Mouse (Mus musculus): ENCODE results near the gene Grap. TPM values are rescaled to one million over a fixed set of nuclear protein-coding genes. Genes with fewer than 3 reads are reported as not detected.
"Not testable (repeated sequence)": the region's sequence is repeated elsewhere in the genome, so short reads cannot be mapped to it uniquely, and the experiment has no call there.

The Grap gene
- total RNA-seq, 2 experiments from 2014 or later: 7.4 to 8.2 TPM

DNA sequence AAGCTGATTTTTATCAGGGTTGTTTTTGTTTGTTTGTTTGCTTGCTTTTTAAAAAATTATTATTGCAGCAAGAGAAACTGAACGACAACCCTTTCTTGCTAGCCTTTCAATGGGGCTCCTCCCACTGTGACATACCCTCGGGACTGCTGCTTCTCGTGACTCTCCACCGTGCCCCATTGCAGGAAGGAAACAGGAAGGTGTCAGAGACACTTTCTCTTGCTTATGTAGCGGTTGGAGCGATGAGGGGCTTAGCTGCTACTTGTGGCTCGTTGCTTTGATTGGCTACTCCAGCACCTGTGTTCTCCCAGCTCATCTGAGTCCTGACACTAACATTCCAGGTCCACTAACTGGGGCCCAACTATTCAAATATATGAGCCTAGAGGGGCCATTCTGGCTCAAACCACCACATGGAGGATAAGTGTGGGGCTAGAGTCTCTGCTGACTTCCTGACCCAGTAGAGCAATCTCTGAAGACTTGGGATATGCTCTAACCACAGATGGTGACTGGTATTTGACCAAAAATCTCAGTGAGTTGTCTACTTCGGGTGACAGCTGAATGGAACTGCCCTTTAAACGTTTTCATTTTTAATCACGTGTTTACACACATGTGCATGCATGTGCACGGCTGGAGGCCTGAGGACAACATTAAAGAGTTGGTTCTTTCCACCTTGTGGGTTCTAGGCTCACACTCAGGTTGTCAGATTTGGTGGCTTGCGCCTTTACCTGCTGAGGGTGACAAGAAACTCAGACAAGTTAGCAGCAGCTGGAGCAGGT lies 14.1 kb upstream of the Grap start:
- DNase-seq (ENCODE audit: low spot score in 2 of 2): no peak

DNA sequence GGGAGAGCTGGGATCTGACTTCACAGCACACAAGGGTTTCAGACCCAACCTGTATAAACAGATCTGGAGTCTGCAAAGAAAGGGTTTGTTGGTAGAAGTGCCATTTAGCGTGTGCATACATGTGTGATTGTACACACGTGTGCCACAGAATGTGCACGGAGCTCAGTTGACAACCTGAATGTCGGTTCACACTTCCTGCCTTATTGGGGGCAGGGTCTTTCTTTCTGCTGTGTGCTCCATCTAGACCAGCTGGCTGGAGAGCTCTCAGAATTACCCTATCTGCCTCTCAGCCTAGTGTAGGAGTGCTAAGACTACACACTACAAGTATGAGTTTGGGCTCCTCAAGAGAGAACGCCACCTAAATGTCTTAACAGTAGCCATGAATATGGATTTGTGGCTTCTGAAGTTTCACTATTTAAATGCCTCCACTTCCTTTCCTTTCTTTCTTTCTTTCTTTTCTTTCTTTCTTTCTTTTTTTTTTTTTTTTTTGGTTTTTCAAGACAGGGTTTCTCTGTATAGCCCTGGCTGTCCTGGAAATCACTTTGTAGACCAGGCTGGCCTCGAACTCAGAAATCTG lies 13.4 kb upstream of the Grap start:
- no peak for DNase-seq (ENCODE audit: low spot score in 2 of 2)

DNA sequence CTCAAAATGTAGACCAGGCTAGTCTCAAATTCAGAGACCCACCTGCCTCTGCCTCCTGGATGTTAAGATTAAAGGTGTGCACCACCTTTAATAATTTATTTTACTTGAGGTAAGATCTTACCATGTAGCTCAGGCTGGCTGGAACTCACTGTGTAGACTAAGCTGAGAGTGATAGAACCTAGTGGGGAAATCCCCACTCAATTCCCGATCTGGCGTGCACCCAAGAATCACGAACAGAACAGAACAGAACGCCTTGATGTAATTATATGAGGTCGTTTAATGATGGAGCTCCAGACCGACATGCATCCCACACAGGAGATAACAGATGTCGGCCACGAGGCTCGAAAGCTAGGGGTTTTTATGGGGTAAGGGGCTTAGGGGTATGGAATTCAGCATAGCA lies 12.5 kb upstream of the Grap start:
- DNase-seq (ENCODE audit: low spot score in 2 of 2): not testable (repeated sequence)

DNA sequence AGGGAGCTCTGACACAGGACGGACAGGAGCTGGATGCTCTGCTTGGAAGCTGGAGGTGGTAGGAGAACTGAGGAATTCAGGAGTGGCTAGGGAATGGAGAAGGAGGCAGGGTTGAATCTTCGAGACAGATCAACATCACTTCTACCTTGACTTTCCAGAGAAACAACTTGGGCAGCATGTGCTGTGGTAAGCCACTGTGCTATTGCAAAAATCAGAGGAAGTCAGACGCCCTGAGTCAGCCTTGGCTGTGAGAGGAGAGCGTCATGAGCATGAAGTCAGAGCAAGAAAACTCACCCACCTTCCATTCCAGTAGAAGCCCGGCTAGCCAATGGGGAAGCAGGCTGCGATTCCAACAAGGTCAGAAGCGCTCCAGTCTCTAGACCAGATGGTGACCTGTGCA lies 11.0 kb upstream of the Grap start:
- no peak for DNase-seq (ENCODE audit: low spot score in 2 of 2)

DNA sequence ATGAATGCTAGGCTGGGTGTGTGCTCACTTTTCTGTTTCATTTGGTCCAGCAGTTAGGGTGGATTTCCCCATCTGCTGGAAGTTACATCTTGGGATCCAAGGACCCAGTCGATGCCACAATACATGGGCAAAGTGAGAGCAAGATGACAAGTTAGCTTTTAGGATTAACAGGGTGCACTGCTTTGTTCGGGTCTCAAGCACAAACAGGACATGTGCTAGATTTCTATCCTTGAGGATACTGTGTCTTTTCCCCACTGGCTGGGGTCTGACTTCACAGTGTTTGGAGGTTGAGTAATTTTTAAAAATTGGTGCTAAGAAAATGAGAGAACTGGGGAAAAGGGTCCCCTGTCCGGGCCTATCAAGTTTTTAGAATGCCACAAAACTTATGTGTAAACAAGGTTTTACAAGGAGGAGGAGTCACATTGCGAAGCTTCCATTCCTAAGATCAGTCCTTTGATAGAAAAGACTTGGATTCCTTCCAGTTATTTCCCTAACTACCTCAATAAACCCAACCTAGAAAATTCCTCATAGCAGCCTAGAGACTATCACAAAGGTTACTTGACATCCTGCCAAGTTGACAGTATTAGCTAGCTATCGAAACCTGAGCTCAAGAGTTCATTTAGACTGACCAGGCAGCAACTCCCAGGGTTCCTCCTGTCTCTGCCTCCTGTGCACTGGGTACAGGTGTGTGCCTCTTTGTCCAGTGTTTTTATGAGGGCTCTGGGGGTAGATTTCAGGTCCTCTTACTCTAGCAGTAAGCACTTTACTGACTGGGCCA lies 9.7 kb upstream of the Grap start:
- no peak for DNase-seq (ENCODE audit: low spot score in 2 of 2)

DNA sequence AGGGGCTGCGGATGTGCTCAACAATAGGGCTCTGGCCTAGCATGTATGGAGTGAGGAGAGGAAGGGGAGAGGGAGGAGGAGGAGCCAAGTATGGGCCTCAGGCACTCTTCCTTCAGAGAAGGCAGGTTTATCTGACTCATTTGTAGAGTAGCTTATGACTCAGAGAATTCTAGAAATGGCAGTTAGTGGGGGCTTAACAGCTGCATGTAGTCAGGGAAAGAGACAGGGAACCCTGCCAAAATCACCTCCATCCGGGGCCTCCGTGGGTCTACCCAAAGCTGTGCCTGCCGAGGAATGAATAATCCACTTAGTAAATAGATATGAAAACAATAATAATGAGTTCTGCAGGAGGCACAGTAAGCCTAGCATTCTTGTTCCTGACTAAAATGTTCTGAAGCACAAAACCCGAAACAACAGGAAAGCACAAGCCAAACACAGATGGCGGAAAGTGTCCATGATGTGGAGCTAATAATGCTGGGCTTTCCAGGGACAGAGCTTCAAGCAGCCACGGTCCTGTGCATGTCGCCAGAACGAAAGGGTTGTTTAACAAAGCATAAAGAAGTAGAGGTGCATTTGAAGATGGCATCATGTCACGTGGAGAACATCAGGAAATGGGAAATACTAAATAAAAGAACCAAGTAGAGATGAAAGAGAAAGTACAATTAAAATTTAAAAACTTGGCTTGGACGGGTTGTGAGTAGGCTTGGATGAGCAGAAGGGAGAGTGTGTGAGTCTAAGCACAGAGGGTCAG lies 8.3 kb upstream of the Grap start:
- DNase-seq (ENCODE audit: low spot score in 2 of 2): no peak

DNA sequence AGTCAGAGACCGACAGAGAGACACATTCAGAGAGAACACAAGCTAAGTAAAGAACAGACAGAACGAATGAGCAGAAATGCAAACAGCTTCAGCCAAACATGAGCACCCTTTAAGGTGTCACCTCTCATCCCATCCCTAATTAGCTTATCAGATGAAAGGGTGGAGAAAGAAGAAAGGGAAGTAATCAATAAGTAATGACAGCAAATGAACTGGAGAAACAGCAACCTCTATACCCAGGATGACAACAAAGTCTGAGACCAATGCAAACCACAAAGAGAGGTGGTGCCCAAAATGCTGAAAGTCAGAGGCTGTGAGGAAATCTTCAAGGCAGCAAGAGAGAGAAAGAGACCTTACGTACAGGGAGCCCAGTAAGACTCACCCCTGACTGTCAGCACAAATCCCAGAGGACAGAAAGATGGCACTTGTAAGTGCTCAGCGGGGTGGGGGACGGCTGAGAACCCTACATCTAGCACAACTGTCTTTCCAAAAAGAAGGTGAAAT lies 7.7 kb upstream of the Grap start:
- no peak for DNase-seq (ENCODE audit: low spot score in 2 of 2)

DNA sequence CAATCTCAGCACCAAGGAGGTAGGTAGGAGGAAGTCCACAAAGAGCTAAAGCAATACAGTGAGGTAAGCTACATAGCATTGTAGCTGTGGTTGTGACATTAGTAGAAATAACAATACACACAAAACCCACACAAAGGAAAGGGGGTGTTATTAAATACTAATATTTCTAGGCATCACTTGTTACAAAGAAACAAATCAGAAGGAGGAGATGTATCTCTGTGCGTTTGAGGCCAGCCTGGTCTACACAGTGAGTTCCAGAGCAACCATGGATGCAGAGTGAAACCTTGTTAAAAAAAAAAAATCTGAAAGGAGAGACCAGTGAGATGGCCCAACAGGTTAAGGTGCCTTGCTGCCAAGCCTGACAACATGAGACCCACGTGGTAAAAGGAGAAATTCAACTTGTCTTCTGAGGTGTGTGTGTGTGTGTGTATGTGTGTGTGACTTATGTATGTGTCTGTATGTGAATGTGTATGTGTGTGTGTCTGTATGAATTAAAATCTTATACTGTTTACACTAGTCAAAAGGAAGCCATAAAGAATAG lies 6.5 kb upstream of the Grap start:
- no peak for DNase-seq (ENCODE audit: low spot score in 2 of 2)

DNA sequence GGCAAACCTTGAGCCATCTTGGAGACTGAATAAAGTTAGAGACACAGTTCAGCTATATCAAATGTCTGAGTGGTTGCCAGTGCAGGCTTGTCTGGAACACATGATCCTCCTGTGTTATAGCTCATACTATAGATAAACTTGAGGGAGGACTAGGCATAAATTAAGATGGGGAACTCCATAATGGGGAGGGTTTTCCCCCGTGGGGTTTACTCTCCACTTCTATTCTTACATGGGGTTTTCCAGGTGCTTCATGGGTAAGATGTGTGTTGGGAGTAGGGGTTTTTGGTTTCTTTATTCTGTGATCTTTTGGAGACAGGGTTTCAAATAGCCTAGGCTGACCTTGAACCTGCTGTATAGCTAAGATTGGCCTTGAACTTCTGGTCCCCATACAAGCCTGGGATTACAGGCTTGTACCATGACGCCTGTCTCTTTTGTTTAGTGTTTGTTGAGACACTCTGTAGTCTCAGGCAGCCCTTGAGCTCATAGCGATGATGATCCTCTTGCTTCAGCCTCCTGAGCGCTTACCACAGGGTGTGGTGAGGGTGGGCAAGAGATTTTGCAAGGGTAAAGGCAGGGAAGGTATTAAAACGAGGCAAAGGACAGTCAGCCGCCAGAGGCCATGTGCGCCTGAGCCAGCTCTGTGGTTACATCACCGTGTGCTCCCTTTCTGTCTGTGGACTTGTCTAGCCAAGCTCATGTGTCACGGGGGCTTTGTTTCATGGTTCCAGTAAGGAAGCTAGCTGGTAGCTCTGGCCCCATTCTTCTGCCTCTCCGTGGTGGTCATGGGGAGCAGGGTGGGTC lies 5.8 kb upstream of the Grap start:
- no peak for DNase-seq (ENCODE audit: low spot score in 2 of 2)

DNA sequence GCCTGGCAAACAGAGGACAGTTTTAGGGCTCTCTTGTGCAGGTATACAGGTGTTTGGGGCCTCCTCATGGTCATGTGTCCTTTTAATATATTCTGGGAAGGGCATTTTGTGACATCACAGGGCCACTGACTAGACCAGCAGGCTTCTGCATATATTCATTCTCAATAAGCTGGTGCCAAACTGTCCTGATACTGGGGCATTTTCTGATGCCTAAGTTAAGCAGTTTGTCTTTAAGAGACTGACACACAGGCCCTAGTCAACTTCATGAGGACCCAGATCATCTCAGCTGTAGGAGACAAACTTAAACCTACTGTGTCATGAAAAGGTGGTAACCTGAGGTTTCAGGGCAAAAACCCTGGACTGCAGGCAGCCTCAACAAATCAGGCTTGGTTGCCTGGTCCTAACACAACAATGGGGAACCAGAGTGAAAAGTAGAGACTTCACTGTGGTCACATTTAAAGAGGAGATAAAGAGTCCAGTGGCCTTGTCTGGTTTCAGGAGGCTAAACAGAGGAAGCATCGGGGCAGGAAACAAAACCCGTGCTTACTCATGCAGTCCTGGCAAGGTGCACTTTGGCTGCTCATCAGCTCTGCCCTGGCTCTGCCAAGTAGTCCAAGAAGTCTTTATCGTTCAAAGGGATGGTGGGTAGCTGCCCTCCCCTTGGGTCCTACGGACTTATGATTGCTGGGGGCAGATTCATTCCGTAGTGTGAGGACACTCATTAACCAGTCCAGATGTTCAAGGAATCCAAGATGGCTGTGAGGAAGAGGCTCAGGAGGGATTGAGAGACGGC lies 4.9 kb upstream of the Grap start:
- no peak for DNase-seq (ENCODE audit: low spot score in 2 of 2)

DNA sequence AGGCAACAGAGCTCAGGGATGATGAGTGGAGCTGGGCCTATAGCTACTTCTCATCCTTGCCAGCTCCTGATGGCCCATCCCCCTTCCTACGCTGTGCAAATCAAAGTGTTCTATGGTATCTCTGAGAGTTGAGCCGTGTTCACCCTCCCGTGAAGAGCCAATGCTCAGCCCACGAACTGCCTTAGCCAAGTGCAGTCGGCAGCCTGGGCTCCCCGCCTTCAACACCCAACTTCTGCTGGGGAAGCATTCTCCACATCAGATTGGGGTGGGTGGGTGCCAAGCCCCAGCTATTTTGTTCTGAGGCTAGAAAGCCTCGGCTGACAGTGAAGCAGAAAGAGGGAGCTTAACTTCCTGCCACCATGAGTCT lies 4.3 kb upstream of the Grap start:
- DNase-seq (ENCODE audit: low spot score in 2 of 2): no peak

DNA sequence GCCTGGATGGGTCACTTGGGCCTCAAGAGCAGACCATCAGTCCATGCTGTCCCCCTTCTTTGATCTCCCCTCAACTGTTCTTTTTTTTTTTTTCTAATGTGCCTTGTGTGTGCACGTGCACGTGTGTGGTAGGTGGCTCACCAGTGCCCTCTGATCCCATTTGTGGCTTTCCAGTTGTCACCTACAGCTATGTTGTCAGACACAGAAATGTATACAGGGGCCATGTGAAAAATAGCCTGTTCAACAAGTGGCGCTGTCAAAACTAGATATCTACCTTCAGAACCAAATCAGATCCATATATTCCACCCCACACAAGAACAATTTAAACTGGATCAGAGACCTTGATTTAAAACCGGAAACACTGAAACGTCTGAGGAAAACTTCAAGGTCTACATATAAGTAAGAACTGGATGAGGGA lies 3.9 kb upstream of the Grap start:
- DNase-seq (ENCODE audit: low spot score in 2 of 2): no peak

DNA sequence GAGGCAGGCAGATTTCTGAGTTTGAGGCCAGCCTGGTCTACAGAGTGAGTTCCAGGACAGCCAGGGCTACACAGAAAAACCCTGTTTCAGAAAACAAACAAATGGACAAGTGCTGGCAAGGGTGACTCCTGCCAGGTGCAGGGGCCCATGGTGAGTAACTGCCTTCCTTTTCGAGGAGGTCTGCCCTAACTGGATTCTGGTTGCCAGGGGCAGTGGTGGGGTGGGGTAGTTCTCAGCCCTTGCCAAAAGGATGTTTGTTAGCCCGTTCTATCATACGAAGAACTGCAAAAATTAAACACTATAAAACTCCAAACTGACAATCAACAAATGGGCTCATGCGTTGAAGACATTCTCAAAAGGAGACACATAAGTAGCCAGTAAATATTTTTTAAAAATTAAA lies 3.4 kb upstream of the Grap start:
- no peak for DNase-seq (ENCODE audit: low spot score in 2 of 2)

DNA sequence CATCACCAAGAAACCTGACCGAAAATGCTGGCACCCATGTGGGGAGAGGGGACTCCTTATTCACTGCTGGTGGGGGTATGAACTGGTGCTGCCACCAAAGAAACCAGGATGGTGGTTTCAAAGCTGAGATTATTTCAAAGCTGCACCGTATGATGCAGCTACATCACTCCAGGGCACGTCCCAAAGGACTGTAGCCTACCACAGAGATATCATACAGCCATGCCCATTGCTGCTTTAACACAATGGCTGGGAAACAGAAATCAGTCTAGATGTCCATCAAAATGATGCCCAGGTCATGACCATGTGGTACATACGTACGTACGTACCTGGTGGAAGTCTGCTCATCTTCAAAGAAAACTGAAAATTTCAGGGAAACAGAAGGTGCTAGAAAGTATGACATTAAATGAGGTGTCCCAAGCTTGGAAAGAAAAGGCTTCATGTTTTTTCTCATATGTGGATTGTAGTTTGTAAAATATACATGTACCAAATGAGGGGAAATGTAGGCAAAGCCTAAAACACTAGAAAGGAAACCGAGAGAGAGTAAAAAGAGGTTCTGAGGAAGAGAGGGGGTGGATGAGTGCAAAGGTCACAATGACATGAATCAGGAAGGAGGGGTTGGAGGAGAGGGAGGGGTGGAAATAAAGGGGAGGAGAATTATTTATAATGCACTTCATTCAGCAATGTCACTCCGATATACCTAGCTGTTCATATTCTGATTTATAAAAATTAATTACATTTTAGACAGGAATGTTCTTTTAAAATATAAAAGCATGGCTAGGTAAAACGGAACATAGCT lies 2.4 kb upstream of the Grap start:
- DNase-seq (ENCODE audit: low spot score in 2 of 2): no peak

DNA sequence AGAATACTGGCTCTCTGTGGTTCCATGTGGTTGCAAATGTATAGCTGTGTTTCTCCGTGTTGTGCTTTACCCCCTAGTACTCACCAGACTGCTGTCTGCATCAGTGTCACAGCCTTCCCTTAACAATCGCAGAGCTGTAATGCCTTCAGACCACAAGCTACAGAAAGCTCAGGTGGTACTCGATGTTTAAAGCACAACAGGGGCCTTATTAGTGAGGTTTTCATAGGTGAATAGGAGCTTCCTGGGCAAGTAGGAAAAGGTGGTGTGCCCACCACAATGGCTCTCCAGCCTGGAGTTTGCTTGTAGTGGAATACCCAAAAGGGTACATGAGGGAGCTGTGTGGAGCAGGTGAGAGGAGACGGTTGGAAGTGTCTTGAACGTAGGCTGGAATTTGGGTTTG lies 849 bp upstream of the Grap start:
- no peak for DNase-seq (ENCODE audit: low spot score in 2 of 2)

DNA sequence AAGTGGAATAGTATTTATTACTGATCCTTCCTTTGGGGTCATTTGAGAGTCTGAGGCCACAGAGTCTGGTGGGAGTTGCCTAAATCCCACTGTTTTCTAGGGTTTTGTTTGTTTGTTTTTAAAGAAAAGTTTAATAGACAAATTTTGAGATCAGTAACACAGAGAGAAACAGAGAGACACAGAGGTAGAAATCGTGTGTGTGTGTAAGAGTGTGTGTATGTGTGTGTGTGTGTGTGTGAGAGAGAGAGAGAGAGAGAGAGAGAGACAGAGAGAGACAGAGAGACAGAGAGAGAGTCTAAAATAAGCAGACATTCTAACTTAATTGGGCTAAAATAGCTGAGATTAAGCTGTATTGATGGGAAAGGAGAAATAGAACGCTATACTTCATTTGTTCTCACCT lies 503 bp downstream of the Grap start:
- DNase-seq (ENCODE audit: low spot score in 2 of 2): no peak

DNA sequence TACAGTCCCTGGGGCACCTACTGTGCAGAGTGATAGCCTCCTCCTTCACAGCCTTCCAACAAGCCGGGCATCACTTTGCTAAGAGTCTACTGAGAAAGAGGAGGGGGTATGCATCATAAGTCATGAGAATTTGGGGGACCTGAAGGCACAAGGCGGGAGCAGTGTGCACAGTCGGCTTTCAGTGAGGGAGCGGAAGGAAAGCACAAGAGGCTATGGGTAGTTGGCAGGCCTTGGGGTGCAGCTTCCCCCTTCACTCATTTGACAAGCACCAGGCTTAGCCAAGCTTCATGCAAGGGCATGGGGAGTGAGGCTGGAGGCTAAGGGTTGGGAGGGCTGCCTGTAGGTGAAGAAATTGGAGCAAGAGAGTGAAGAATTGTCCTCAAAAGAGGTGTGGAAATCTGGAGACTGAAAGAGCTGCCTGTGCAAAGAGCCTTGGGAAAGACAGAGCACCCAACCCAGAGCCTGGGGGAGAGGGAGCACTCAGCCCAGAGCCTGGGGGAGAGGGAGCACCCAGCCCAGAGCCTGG lies 1.8 kb downstream of the Grap start:
- DNase-seq (ENCODE audit: low spot score in 2 of 2): no peak

DNA sequence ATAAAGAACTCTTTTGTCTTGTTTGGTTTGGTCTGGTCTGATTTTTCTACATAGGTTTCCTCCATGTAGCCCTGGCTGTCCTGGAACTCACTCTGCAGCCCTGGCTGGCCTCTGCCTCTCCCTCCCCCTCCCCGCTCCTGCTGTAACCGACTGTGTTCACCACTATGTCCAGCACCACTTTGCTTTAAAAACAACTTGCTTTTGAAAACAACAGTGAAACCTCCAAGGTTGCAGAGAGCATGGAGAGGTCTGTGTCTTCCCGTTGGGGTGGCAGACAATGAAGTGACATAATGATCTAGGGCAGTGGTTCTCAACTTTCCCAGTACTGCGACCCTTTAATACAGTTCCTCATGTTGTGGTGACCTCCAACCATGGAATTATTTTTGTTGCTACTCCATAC lies 2.6 kb downstream of the Grap start:
- DNase-seq (ENCODE audit: low spot score in 2 of 2): no peak

All from adrenal gland, adult 18-20 months (tissue).